Comparison of ENCODE assay signal across 30 mouse cellular contexts in genomic region chr13:36607871-36608270, GRCm38 (mm10).
DNase-seq lines count a peak whose midpoint lies in the region; ATAC-seq and TF ChIP-seq lines count a peak whose summit lies in the region.
"Had no signal": no experiment of that assay in that cellular context is flagged by ENCODE, and none has a peak within 500 bp of the region (broad histone marks: within the 10 kb centered on the region; RNA-seq: fewer than 3 reads in every experiment).

No protein-coding gene starts in this region.

- no peaks in the 10 kb centered on the region for H3K36me3 ChIP-seq in kidney, adult 2 months (ENCODE audit: control insufficient read depth, insufficient read depth, low read length)
- no peaks in the 10 kb centered on the region for H3K36me3 ChIP-seq in kidney, embryonic 14.5 days (ENCODE audit: control insufficient read depth, insufficient read depth, low read length)
- H3K36me3 ChIP-seq: embryonic facial prominence, embryonic 10.5 days; embryonic facial prominence, embryonic 13.5 days; forebrain, embryonic 10.5 days; heart, embryonic 12.5 days; heart, embryonic 15.5 days; hindbrain, embryonic 10.5 days; hindbrain, embryonic 13.5 days had no signal

- peaks cover 11% of the 10 kb centered on the region; the same call in 1 of the 2 replicates for H3K4me1 ChIP-seq in kidney, adult 2 months (ENCODE audit: control insufficient read depth, insufficient read depth, low read length)
- H3K4me1 ChIP-seq in kidney, embryonic 14.5 days (ENCODE audit: control insufficient read depth, insufficient read depth, low read length): no peaks in the 10 kb centered on the region
- H3K4me1 ChIP-seq: embryonic facial prominence, embryonic 10.5 days; embryonic facial prominence, embryonic 13.5 days; heart, embryonic 12.5 days; heart, embryonic 15.5 days had no signal

- no peak for TF ChIP-seq POLR2A in kidney, adult 2 months (IDR thresholded peaks at IDR 0.05; ENCODE audit: low read depth, low read length)

- no peak for ATAC-seq in kidney, embryonic 14.5 days (ENCODE audit: low FRiP score, low TSS enrichment)
- no peak for ATAC-seq in erythroid progenitor cell, adult 5-6 weeks (replicated peaks; ENCODE audit: low FRiP score, poor library complexity, severe bottlenecking)
- ATAC-seq: CD4-positive, CD25-positive, alpha-beta regulatory T cell, adult 4 months; forebrain, embryonic 13.5 days; forebrain, embryonic 16.5 days; hindbrain, embryonic 16.5 days had no signal

- H3K27ac ChIP-seq in kidney, adult 2 months (ENCODE audit: insufficient read depth, low read depth, low read length): peak overlapping the region; percentile 94
- no peak overlapping the region for H3K27ac ChIP-seq in kidney, embryonic 14.5 days (ENCODE audit: low read depth, low read length)
- H3K27ac ChIP-seq: embryonic facial prominence, embryonic 10.5 days; embryonic facial prominence, embryonic 13.5 days; forebrain, embryonic 10.5 days; forebrain, embryonic 13.5 days; heart, embryonic 15.5 days; hindbrain, embryonic 10.5 days; hindbrain, embryonic 13.5 days had no signal

- no peak overlapping the region for H3K9ac ChIP-seq in kidney, embryonic 14.5 days (ENCODE audit: low read depth, low read length)
- H3K9ac ChIP-seq: embryonic facial prominence, embryonic 13.5 days; forebrain, embryonic 13.5 days; heart, embryonic 12.5 days; heart, embryonic 15.5 days; hindbrain, embryonic 13.5 days had no signal

- WGBS in kidney, adult 2 months: 63% methylated on average over 4 of the region's 4 CpGs
- 92% methylated on average over 4 of the region's 4 CpGs for WGBS in kidney, embryonic 14.5 days

- no peak overlapping the region for H3K4me2 ChIP-seq in kidney, embryonic 14.5 days (replicated peaks; ENCODE audit: low read depth, low read length)
- H3K4me2 ChIP-seq: embryonic facial prominence, embryonic 13.5 days; forebrain, embryonic 13.5 days; heart, embryonic 12.5 days; heart, embryonic 15.5 days; hindbrain, embryonic 13.5 days had no signal

- intact Hi-C loops in left cerebral cortex, postnatal 4 days (cut with DNase I): no loop called here

- no peak for TF ChIP-seq CTCF in kidney, adult 2 months (conservative IDR thresholded peaks at IDR 0.05; ENCODE audit: insufficient read depth, insufficient read length, low read depth, low read length)

- no peaks in the 10 kb centered on the region for H3K9me3 ChIP-seq in kidney, embryonic 14.5 days (ENCODE audit: control insufficient read depth, low read length)
- H3K9me3 ChIP-seq: embryonic facial prominence, embryonic 10.5 days; embryonic facial prominence, embryonic 13.5 days; forebrain, embryonic 10.5 days; forebrain, embryonic 13.5 days; heart, embryonic 12.5 days; heart, embryonic 15.5 days; hindbrain, embryonic 10.5 days; hindbrain, embryonic 13.5 days had no signal

- H3K4me3 ChIP-seq in kidney, adult 2 months (ENCODE audit: insufficient read depth, low read depth, low read length): no peak overlapping the region
- no peak overlapping the region for H3K4me3 ChIP-seq in kidney, embryonic 14.5 days (ENCODE audit: low read length)
- H3K4me3 ChIP-seq: embryonic facial prominence, embryonic 10.5 days; embryonic facial prominence, embryonic 13.5 days; erythroblast, embryonic 14.5 days; forebrain, embryonic 10.5 days; forebrain, embryonic 13.5 days; heart, embryonic 12.5 days; heart, embryonic 15.5 days; hindbrain, embryonic 10.5 days; hindbrain, embryonic 13.5 days had no signal

- DNase-seq in kidney, adult 2 months: peak; percentile 88
- peak; percentile 90 for DNase-seq in kidney, adult 9 months
- DNase-seq in kidney, postnatal 10 days: peak; percentile 47
- peak; percentile 81 to 83 for DNase-seq in kidney, postnatal 36 days
- DNase-seq in left cerebral cortex, postnatal 4 days: no peak
- DNase-seq: adrenal gland, adult 2 months; adrenal gland, postnatal 14 days; cerebellum, adult 11 months; cerebellum, adult 2 months; cerebellum, adult 9-11 months; cerebellum, postnatal 25 days; embryo, embryonic 11 days; gastrocnemius, postnatal 10 days; gastrocnemius, postnatal 36 days; heart, postnatal 10 days; heart, postnatal 36 days had no signal

- no peaks in the 10 kb centered on the region for H3K27me3 ChIP-seq in kidney, adult 2 months (replicated peaks; ENCODE audit: control insufficient read depth, insufficient read depth, low read length)
- H3K27me3 ChIP-seq in kidney, embryonic 14.5 days (ENCODE audit: control insufficient read depth, insufficient read depth, low read length): no peaks in the 10 kb centered on the region
- H3K27me3 ChIP-seq: forebrain, embryonic 13.5 days; heart, embryonic 12.5 days; hindbrain, embryonic 13.5 days had no signal
